ENCODE assay signal across 13 mouse cellular contexts in genomic region chr3:104349847-104350228, GRCm38 (mm10).
DNase-seq lines count a peak whose midpoint lies in the region; ATAC-seq and TF ChIP-seq lines count a peak whose summit lies in the region.
"Had no signal": no experiment of that assay in that cellular context is flagged by ENCODE, and none has a peak within 500 bp of the region (broad histone marks: within the 10 kb centered on the region; RNA-seq: fewer than 3 reads in every experiment).

No protein-coding gene starts in this region.

- no peak for TF ChIP-seq CTCF in intestine, postnatal 0 days (IDR thresholded peaks at IDR 0.05; ENCODE audit: low read depth)

- H3K4me3 ChIP-seq in intestine, embryonic 15.5 days (replicated peaks), result no peak overlapping the region
- no peak overlapping the region for H3K4me3 ChIP-seq in intestine, postnatal 0 days (ENCODE audit: low read depth, low read length)
- H3K4me3 ChIP-seq in forebrain, embryonic 13.5 days, result no peak overlapping the region
- H3K4me3 ChIP-seq: erythroblast, embryonic 14.5 days; heart, adult 2 months; limb, embryonic 12.5 days had no signal

- ATAC-seq in intestine, embryonic 15.5 days, result peak; percentile 19; the same call in 1 of the 2 replicates
- ATAC-seq in intestine, postnatal 0 days, result no peak
- ATAC-seq in forebrain, embryonic 13.5 days, result 0 out of 2 replicates have a peak, but pooled peaks have one; percentile 31

- no peak overlapping the region for H3K4me2 ChIP-seq in intestine, embryonic 15.5 days (replicated peaks)
- H3K4me2 ChIP-seq in intestine, postnatal 0 days (replicated peaks; ENCODE audit: low read depth), result no peak overlapping the region
- H3K4me2 ChIP-seq in forebrain, embryonic 13.5 days, result peak overlapping the region; percentile 35; the same call in 1 of the 2 replicates
- H3K4me2 ChIP-seq: limb, embryonic 12.5 days had no signal

- H3K27ac ChIP-seq in intestine, embryonic 15.5 days, result no peak overlapping the region
- H3K27ac ChIP-seq in intestine, postnatal 0 days (ENCODE audit: low read depth, low read length), result no peak overlapping the region
- peak overlapping the region; percentile 75 for H3K27ac ChIP-seq in forebrain, embryonic 13.5 days
- H3K27ac ChIP-seq: heart, adult 2 months; limb, embryonic 12.5 days had no signal

- H3K4me1 ChIP-seq in intestine, embryonic 15.5 days (replicated peaks), result peaks cover 7% of the 10 kb centered on the region; the same call in 1 of the 2 replicates
- 0 out of 2 replicates have a peak, but pooled peaks cover 4% of the 10 kb centered on the region for H3K4me1 ChIP-seq in intestine, postnatal 0 days (replicated peaks; ENCODE audit: control insufficient read depth, insufficient read depth, low read length)
- H3K4me1 ChIP-seq in forebrain, embryonic 13.5 days, result peaks cover 42% of the 10 kb centered on the region

- DNase-seq in kidney, postnatal 10 days, result peak; percentile 57
- DNase-seq in lung, postnatal 25 days (ENCODE audit: low spot score), result peak; percentile 70
- DNase-seq in adrenal gland, postnatal 10 days, result no peak
- DNase-seq in layer of hippocampus, adult 8-10 months (ENCODE audit: low spot score in 2 of 2), result no peak
- DNase-seq in layer of hippocampus, postnatal 36 days, result no peak
- DNase-seq: adrenal gland, postnatal 36 days; cerebellum, adult 8-10 months; heart, adult 2 months had no signal

- 66% methylated on average over 2 of the region's 2 CpGs for WGBS in intestine, embryonic 15.5 days
- WGBS in intestine, postnatal 0 days, result 56% methylated on average over 2 of the region's 2 CpGs
- WGBS in forebrain, embryonic 13.5 days, result 42% methylated on average over 2 of the region's 2 CpGs

- no peaks in the 10 kb centered on the region for H3K9me3 ChIP-seq in intestine, embryonic 15.5 days
- no peaks in the 10 kb centered on the region for H3K9me3 ChIP-seq in intestine, postnatal 0 days (ENCODE audit: control insufficient read depth)
- H3K9me3 ChIP-seq in forebrain, embryonic 13.5 days (replicated peaks), result no peaks in the 10 kb centered on the region
- H3K9me3 ChIP-seq: limb, embryonic 12.5 days had no signal

- no peaks in the 10 kb centered on the region for H3K36me3 ChIP-seq in intestine, embryonic 15.5 days
- no peaks in the 10 kb centered on the region for H3K36me3 ChIP-seq in intestine, postnatal 0 days (ENCODE audit: control insufficient read depth, insufficient read depth)
- H3K36me3 ChIP-seq in forebrain, embryonic 13.5 days (ENCODE audit: poor library complexity, severe bottlenecking), result no peaks in the 10 kb centered on the region
- H3K36me3 ChIP-seq: limb, embryonic 12.5 days had no signal

- no peak overlapping the region for H3K9ac ChIP-seq in intestine, embryonic 15.5 days
- no peak overlapping the region for H3K9ac ChIP-seq in intestine, postnatal 0 days (ENCODE audit: low read depth, low read length)
- H3K9ac ChIP-seq in forebrain, embryonic 13.5 days, result no peak overlapping the region
- H3K9ac ChIP-seq: limb, embryonic 12.5 days had no signal

- no peaks in the 10 kb centered on the region for H3K27me3 ChIP-seq in intestine, embryonic 15.5 days (replicated peaks)
- no peaks in the 10 kb centered on the region for H3K27me3 ChIP-seq in intestine, postnatal 0 days (replicated peaks; ENCODE audit: control insufficient read depth, insufficient read depth, low read length)
- no peaks in the 10 kb centered on the region for H3K27me3 ChIP-seq in forebrain, embryonic 13.5 days
- H3K27me3 ChIP-seq: limb, embryonic 12.5 days had no signal

Comparison
In these comparisons a context has a peak if more than half of its experiments do, and no peak if none do; other contexts are left out.
1. DNase-seq: peak in kidney, postnatal 10 days (single experiment) and lung, postnatal 25 days (single experiment); none in adrenal gland, postnatal 10 days (single experiment), layer of hippocampus, adult 8-10 months (0 of 2) and layer of hippocampus, postnatal 36 days (0 of 2).